Mouse (Mus musculus) midbrain, embryonic 16.5 days (tissue): ENCODE data around the gene Spag5. TPM values are rescaled to one million over a fixed set of nuclear protein-coding genes. Genes with fewer than 3 reads are reported as not detected.
A peak's percentile ranks its signal among the peaks of the same experiment; 100 is the strongest.

Experiments
- ATAC-seq: fragments of 200-750 bp; cut with Nextera tagmentation; 2 replicates; pipeline ENCODE4 v1.8.0; 2017; ENCODE audit warnings: moderate TSS enrichment
- H3K27ac ChIP-seq: fragments of 300-500 bp; sonication (generic); 2 replicates; pipeline ENCODE4 v1.5.1; 2014; ENCODE audit warnings: mild to moderate bottlenecking, low read length, mixed read lengths
- H3K27me3 ChIP-seq: fragments of 300-500 bp; sonication (generic); 2 replicates; pipeline ENCODE4 v1.6.1; 2014; ENCODE audit warnings: low read depth, low read length, mixed read lengths; ENCODE audit not compliant: control insufficient read depth, insufficient read depth
- H3K36me3 ChIP-seq: fragments of 300-500 bp; sonication (generic); 2 replicates; pipeline ENCODE4 v1.6.1; 2014; ENCODE audit warnings: mild to moderate bottlenecking, low read length, moderate library complexity, mixed read lengths; ENCODE audit not compliant: control insufficient read depth, insufficient read depth
- H3K4me1 ChIP-seq: fragments of 300-500 bp; sonication (generic); 2 replicates; pipeline ENCODE4 v1.6.1; 2014; ENCODE audit warnings: mild to moderate bottlenecking, low read length, mixed read lengths; ENCODE audit not compliant: control insufficient read depth, insufficient read depth
- H3K4me2 ChIP-seq: fragments of 300-500 bp; sonication (generic); 2 replicates; pipeline ENCODE4 v1.6.1; 2014; ENCODE audit warnings: mild to moderate bottlenecking, low read length, mixed read lengths
- H3K4me3 ChIP-seq: fragments of 300-500 bp; sonication (generic); 2 replicates; pipeline ENCODE4 v1.5.1; 2014; ENCODE audit warnings: low read depth, mild to moderate bottlenecking, low read length, moderate library complexity, mixed read lengths
- H3K9ac ChIP-seq: fragments of 300-500 bp; sonication (generic); 2 replicates; pipeline ENCODE4 v1.6.1; 2014; ENCODE audit warnings: low read depth, low read length, mixed read lengths
- H3K9me3 ChIP-seq: fragments of 300-500 bp; sonication (generic); replicated peaks from 2 replicates; pipeline ENCODE4 v1.6.1; 2014; ENCODE audit warnings: mild to moderate bottlenecking, low read length, mixed read lengths; ENCODE audit not compliant: control insufficient read depth, poor library complexity, severe bottlenecking
- WGBS: fragments of 180-500 bp; shearing (Covaris S2); extraction: QIAGEN DNeasy Blood & Tissue Kit; methylation state at CpG from one replicate; pipeline ENCODE4 v1.1.7; 2014; 5-methylcytosine and 5-hydroxymethylcytosine counted together
- polyA plus RNA-seq: library from polyadenylated mRNA; unstranded; fragments of >200 nt; fragmentation: Nextera tagmentation; extraction: Ambion mirVana; gene quantifications from 2 replicates; pipeline ENCODE4 v1.2.1, GENCODE M21; 2015

Spag5 gene
- polyA plus RNA-seq, 1 experiment from 2014 or later = 4.2 TPM

- peak overlapping the region; percentile 81 for H3K4me2 ChIP-seq
- peaks cover 9% of the 10 kb centered on the region for H3K36me3 ChIP-seq
- H3K27ac ChIP-seq = peak overlapping the region; percentile 73
- H3K27me3 ChIP-seq = no peaks in the 10 kb centered on the region
- under 1% methylated on average over 36 of the region's 41 CpGs for WGBS
- H3K4me1 ChIP-seq = peaks cover 10% of the 10 kb centered on the region
- peak; percentile 75 for ATAC-seq
- H3K9me3 ChIP-seq = no peaks in the 10 kb centered on the region
- peak overlapping the region; percentile 89 for H3K4me3 ChIP-seq
- peak overlapping the region; percentile 88 for H3K9ac ChIP-seq
These were observed 27.3 kb downstream of the Spag5 start for GRCm38 (mm10) chr11:78328512-78329056.

GRCm38 (mm10) chr11:78332676-78333075 is 31.3 kb downstream of the Spag5 start:
- H3K4me3 ChIP-seq = no peak overlapping the region
- H3K4me2 ChIP-seq = no peak overlapping the region
- H3K4me1 ChIP-seq = peaks cover 10% of the 10 kb centered on the region
- H3K9ac ChIP-seq = no peak overlapping the region
- no peaks in the 10 kb centered on the region for H3K27me3 ChIP-seq
- 98% methylated on average over 12 of the region's 12 CpGs for WGBS
- no peak overlapping the region for H3K27ac ChIP-seq
- no peak for ATAC-seq
- peaks cover 21% of the 10 kb centered on the region for H3K36me3 ChIP-seq
- no peaks in the 10 kb centered on the region for H3K9me3 ChIP-seq

GRCm38 (mm10) chr11:78333992-78334391 is 32.7 kb downstream of the Spag5 start:
- ATAC-seq = no peak
- no peak overlapping the region for H3K27ac ChIP-seq
- no peak overlapping the region for H3K9ac ChIP-seq
- peaks cover 22% of the 10 kb centered on the region for H3K36me3 ChIP-seq
- no peaks in the 10 kb centered on the region for H3K9me3 ChIP-seq
- no peak overlapping the region for H3K4me3 ChIP-seq
- 93% methylated on average over 5 of the region's 5 CpGs for WGBS
- no peak overlapping the region for H3K4me2 ChIP-seq
- H3K4me1 ChIP-seq = peaks cover 8% of the 10 kb centered on the region
- no peaks in the 10 kb centered on the region for H3K27me3 ChIP-seq

- no peak overlapping the region for H3K27ac ChIP-seq
- no peak overlapping the region for H3K4me3 ChIP-seq
- H3K36me3 ChIP-seq = peaks cover 30% of the 10 kb centered on the region
These were observed 35.7 kb downstream of the Spag5 start for GRCm38 (mm10) chr11:78337040-78337439.

GRCm38 (mm10) chr11:78341702-78342101 is 40.4 kb downstream of the Spag5 start:
- H3K4me1 ChIP-seq = peaks cover 25% of the 10 kb centered on the region
- no peak overlapping the region for H3K4me3 ChIP-seq
- 87% methylated on average over 12 of the region's 12 CpGs for WGBS
- no peak overlapping the region for H3K9ac ChIP-seq
- H3K36me3 ChIP-seq = peaks cover 10% of the 10 kb centered on the region; the same call in 1 of the 2 replicates
- no peaks in the 10 kb centered on the region for H3K27me3 ChIP-seq
- no peak for ATAC-seq
- no peak overlapping the region for H3K27ac ChIP-seq
- H3K4me2 ChIP-seq = no peak overlapping the region
- H3K9me3 ChIP-seq = no peaks in the 10 kb centered on the region

More at GRCm38 (mm10) chr11:78337040-78337439, 35.7 kb downstream of the Spag5 start:
- H3K9ac ChIP-seq = no peak overlapping the region
- ATAC-seq = no peak
- no peaks in the 10 kb centered on the region for H3K4me1 ChIP-seq
- H3K9me3 ChIP-seq = no peaks in the 10 kb centered on the region
- WGBS = 97% methylated on average over 8 of the region's 8 CpGs
- H3K4me2 ChIP-seq = no peak overlapping the region
- H3K27me3 ChIP-seq = no peaks in the 10 kb centered on the region

- ATAC-seq = peak; percentile 88
- Histone ChIP-seq H3K27me3 (no peaks in the 10 kb centered on the region), H3K36me3 (peaks cover 14% of the 10 kb centered on the region), H3K4me3 (peak within 1 kb of the TSS; percentile 84), H3K9ac (peak within 1 kb of the TSS; percentile 94), H3K9me3 (no peaks in the 10 kb centered on the region), H3K4me2 (peak within 1 kb of the TSS; percentile 76), H3K4me1 (peaks cover 31% of the 10 kb centered on the region), H3K27ac (peak within 1 kb of the TSS; percentile 81)
- WGBS = under 1% methylated on average over 43 of the region's 66 CpGs
These were observed 42.3 kb downstream of the Spag5 start, which contains the start of gene Unc119 for GRCm38 (mm10) chr11:78343381-78344327. TSS of gene Unc119 (plus strand) at chr11:78343482.

- peak overlapping the region; percentile 81 for H3K27ac ChIP-seq
- H3K9ac ChIP-seq = peak overlapping the region; percentile 94
- no peaks in the 10 kb centered on the region for H3K27me3 ChIP-seq
- no peaks in the 10 kb centered on the region for H3K9me3 ChIP-seq
- H3K4me3 ChIP-seq = peak overlapping the region; percentile 84
- H3K36me3 ChIP-seq = peaks cover 16% of the 10 kb centered on the region
- no peak for ATAC-seq
- H3K4me2 ChIP-seq = peak overlapping the region; percentile 76
- 80% methylated on average over 6 of the region's 6 CpGs for WGBS
- H3K4me1 ChIP-seq = peaks cover 31% of the 10 kb centered on the region
These were observed 43.1 kb downstream of the Spag5 start for GRCm38 (mm10) chr11:78344328-78344889.

GRCm38 (mm10) chr11:78344890-78345715 is 43.8 kb downstream of the Spag5 start:
- no peak for ATAC-seq
- H3K4me3 ChIP-seq = no peak overlapping the region; the same call in 1 of the 2 replicates
- peak overlapping the region; percentile 28; the same call in 1 of the 2 replicates for H3K27ac ChIP-seq
- peak overlapping the region; percentile 76 for H3K4me2 ChIP-seq
- no peaks in the 10 kb centered on the region for H3K27me3 ChIP-seq
- peak overlapping the region; percentile 48 for H3K9ac ChIP-seq
- no peaks in the 10 kb centered on the region for H3K9me3 ChIP-seq
- 50% methylated on average over 8 of the region's 8 CpGs for WGBS
- peaks cover 31% of the 10 kb centered on the region for H3K4me1 ChIP-seq
- H3K36me3 ChIP-seq = peaks cover 13% of the 10 kb centered on the region
